Mouse (Mus musculus) lung, embryonic 15.5 days (tissue): ENCODE data around the gene Calml3. TPM values are rescaled to one million over a fixed set of nuclear protein-coding genes. Genes with fewer than 3 reads are reported as not detected.

Experiments used
- ATAC-seq: fragments of 200-750 bp; cut with Nextera tagmentation; 2 replicates; pipeline ENCODE4 v1.8.0; 2017; ENCODE audit warnings: moderate number of reproducible peaks, borderline replicate concordance; ENCODE audit not compliant: low FRiP score, low TSS enrichment; ENCODE audit errors: extremely low read depth
- H3K27ac ChIP-seq: fragments of 300-500 bp; sonication (generic); 2 replicates; pipeline ENCODE4 v1.5.1; 2015; ENCODE audit warnings: moderate library complexity, mild to moderate bottlenecking, inconsistent platforms
- H3K27me3 ChIP-seq: fragments of 300-500 bp; sonication (generic); 2 replicates; pipeline ENCODE4 v1.6.1; 2015; ENCODE audit warnings: inconsistent platforms
- H3K36me3 ChIP-seq: fragments of 300-500 bp; sonication (generic); 2 replicates; pipeline ENCODE4 v1.6.1; 2015; ENCODE audit warnings: inconsistent platforms
- H3K4me1 ChIP-seq: fragments of 300-500 bp; sonication (generic); 2 replicates; pipeline ENCODE4 v1.6.1; 2015; ENCODE audit warnings: inconsistent platforms
- H3K4me2 ChIP-seq: fragments of 300-500 bp; sonication (generic); 2 replicates; pipeline ENCODE4 v1.6.1; 2015; ENCODE audit warnings: inconsistent platforms, mild to moderate bottlenecking, moderate library complexity
- H3K4me3 ChIP-seq: fragments of 300-500 bp; sonication (generic); 2 replicates; pipeline ENCODE4 v1.5.1; 2015; ENCODE audit warnings: mild to moderate bottlenecking, inconsistent platforms
- H3K9ac ChIP-seq: fragments of 300-500 bp; sonication (generic); 2 replicates; pipeline ENCODE4 v1.6.1; 2015; ENCODE audit warnings: inconsistent platforms
- H3K9me3 ChIP-seq: fragments of 300-500 bp; sonication (generic); 2 replicates; pipeline ENCODE4 v1.6.1; 2016; ENCODE audit warnings: inconsistent platforms
- WGBS: fragments of 180-500 bp; shearing (Covaris S2); methylation state at CpG from one replicate; pipeline ENCODE4 v1.1.7; 2015; 5-methylcytosine and 5-hydroxymethylcytosine counted together
- polyA plus RNA-seq: library from polyadenylated mRNA; unstranded; fragments of >200 nt; fragmentation: Nextera tagmentation; extraction: Ambion mirVana; gene quantifications from 2 replicates; pipeline ENCODE4 v1.2.1, GENCODE M21; 2015

Gene Calml3
- polyA plus RNA-seq, 1 experiment from 2014 or later: 0.10 TPM

DNA sequence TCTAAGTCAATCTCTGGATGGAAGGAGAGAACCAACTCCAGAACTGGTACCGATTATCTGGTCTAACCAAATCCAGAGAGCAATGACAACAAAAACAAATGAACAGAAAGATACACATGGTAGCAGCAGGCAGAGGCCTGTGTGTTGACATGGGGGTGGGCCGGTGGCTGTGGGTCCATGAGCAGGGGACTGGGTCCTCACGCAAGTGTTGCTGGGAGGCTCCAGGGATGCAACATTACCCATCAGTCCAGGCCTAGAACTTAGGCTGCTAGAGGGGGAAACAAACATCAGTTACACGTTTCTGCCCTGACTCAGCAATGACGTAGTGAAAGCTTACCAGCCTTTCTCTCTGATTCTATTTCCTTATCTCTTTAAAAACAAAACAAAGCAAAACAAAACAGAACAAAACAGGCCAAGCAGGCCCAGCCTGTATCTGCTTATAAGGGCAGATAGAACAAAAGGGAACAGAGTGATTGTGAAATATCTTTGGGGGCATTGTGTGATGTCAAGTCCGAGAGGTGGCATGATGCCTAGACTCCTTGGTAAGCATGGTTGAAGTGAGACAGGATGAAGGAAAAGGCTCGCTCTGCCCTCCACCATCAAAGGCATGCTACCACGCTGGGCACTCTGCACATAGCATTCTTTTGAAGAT lies 24.4 kb downstream of the Calml3 start:
- no peak for ATAC-seq
- no peaks in the 10 kb centered on the region for H3K27me3 ChIP-seq
- 78% methylated on average over 8 of the region's 8 CpGs for WGBS

DNA sequence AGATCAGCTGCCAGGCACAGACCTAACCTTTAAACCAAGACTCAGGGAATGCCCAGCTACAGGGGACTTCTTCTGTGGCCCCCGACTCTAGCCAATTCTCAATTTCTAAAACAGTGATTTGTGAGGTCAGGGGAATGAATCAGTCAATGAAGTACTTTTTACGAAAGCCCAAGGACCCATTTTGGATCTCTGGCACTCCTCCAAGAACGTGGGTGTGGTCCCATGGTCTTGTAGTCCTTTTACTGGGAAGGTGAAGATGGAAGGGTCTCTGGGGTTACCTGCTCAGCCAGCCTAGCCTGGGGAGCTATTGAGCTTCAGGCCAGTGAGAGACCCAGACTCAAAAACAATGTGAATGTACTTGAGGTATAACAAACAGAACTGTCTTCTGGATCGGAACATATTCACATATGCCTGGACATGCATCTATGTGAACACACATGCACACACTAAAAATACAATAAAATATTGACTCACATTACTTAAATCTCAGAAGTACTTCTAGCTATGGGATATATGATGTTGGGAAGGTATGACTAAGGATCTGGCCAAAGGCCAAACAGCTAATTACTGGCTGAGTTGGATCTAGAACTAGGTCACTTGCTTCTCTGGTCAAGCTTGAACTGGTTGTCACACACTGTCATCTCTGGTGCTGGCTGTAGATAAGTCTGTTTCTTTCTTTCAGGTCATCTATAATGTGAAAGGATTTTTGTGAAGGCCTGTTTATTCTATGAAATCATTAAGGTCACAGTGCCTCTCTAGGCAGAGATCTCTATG lies 25.3 kb downstream of the Calml3 start:
- no peak overlapping the region for H3K27ac ChIP-seq
- no peaks in the 10 kb centered on the region for H3K27me3 ChIP-seq
- H3K4me3 ChIP-seq: no peak overlapping the region
- H3K4me2 ChIP-seq: no peak overlapping the region
- no peak overlapping the region for H3K9ac ChIP-seq
- ATAC-seq: no peak
- no peaks in the 10 kb centered on the region for H3K36me3 ChIP-seq
- H3K9me3 ChIP-seq: no peaks in the 10 kb centered on the region
- H3K4me1 ChIP-seq: 0 out of 2 replicates have a peak, but pooled peaks cover 3% of the 10 kb centered on the region
- WGBS: 72% methylated on average over 4 of the region's 4 CpGs

More for the DNA sequence above, 24.4 kb downstream of the Calml3 start:
- no peaks in the 10 kb centered on the region for H3K36me3 ChIP-seq
- no peaks in the 10 kb centered on the region for H3K9me3 ChIP-seq
- no peak overlapping the region for H3K4me2 ChIP-seq
- H3K4me1 ChIP-seq: 0 out of 2 replicates have a peak, but pooled peaks cover 3% of the 10 kb centered on the region
- no peak overlapping the region for H3K4me3 ChIP-seq
- no peak overlapping the region for H3K27ac ChIP-seq
- no peak overlapping the region for H3K9ac ChIP-seq

DNA sequence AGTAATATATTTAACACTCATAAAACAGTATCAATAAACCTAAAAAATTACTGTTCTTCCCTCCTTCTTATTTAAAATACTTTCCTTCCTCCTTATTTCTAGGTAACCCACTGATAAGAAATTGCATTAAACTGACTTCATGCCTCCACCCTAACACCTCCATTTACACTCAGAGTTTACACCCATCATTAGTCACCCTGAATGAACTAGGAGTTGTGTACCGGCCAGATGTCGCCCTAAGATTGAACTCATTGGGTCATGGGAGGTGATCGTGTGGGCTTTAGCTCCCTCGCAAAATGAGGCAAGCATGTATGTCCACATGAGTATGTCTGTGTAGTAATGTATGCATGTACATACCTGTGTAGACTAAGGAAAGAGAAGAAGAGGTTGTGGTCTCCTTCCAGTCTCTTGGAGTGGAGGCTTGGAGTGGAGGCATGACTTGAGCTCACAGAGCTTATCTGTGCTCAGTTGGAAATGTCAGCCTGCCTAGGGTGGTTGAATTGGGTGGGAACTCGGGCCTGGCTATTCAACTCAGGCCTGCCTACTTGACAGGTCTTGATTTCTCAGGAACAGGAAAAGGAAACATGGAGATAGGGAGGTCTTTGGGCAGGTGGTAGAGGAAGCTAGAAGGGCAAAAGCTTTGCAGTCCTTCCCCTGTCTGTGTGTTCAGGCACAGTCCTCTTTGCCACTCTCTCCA lies 26.8 kb downstream of the Calml3 start:
- Histone ChIP-seq H3K27me3 (no peaks in the 10 kb centered on the region), H3K9me3 (no peaks in the 10 kb centered on the region), H3K4me3 (no peak overlapping the region), H3K9ac (no peak overlapping the region), H3K36me3 (no peaks in the 10 kb centered on the region), H3K4me2 (no peak overlapping the region), H3K27ac (no peak overlapping the region), H3K4me1 (0 out of 2 replicates have a peak, but pooled peaks cover under 1% of the 10 kb centered on the region)
- no peak for ATAC-seq
- 69% methylated on average over 5 of the region's 5 CpGs for WGBS

DNA sequence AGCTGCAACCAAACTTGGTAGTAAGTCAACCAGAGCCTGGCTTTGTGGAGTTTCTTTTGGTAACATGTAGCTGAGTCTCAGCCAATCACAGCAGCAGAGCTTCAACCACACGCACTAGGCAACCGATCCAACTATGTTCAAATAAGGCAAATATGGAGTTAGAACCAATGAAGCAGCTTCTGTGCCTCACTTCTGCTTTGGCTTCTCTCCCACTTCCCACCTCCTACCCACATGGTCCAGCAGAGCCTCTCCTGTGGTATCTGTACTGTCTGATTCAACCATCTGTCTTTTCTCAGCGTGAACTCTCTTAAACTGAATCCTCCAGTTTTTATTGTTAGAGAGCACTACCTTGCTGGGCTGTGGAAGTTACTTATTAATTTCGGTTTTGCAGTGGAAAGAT lies 27.7 kb downstream of the Calml3 start:
- no peak overlapping the region for H3K27ac ChIP-seq
- ATAC-seq: no peak
- H3K4me2 ChIP-seq: no peak overlapping the region

DNA sequence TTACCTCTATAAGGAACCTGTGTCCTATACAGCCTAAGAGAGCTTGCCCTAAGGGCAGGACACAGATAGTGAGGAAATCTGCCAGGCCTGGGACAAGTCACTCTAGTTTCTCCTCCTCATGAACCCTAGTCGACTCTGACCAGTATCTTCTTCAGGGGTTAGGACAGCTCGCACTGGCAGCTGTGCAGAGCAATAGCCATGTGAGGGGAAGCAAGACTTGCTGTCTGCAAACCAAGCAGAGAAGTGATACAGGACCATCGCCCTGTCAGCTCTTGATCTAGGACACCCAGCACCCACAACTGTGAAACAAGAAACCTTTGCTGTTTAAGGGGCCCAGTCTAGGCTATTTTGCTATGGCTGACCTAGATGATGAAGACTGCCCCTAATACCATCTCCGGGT lies 29.1 kb downstream of the Calml3 start:
- peaks cover 14% of the 10 kb centered on the region for H3K4me1 ChIP-seq
- H3K36me3 ChIP-seq: no peaks in the 10 kb centered on the region
- 78% methylated on average over 4 of the region's 4 CpGs for WGBS

More for the DNA sequence above, 27.7 kb downstream of the Calml3 start:
- 78% methylated on average over 4 of the region's 4 CpGs for WGBS
- H3K4me1 ChIP-seq: no peaks in the 10 kb centered on the region
- H3K27me3 ChIP-seq: no peaks in the 10 kb centered on the region
- no peak overlapping the region for H3K4me3 ChIP-seq
- H3K36me3 ChIP-seq: no peaks in the 10 kb centered on the region
- no peaks in the 10 kb centered on the region for H3K9me3 ChIP-seq
- no peak overlapping the region for H3K9ac ChIP-seq

DNA sequence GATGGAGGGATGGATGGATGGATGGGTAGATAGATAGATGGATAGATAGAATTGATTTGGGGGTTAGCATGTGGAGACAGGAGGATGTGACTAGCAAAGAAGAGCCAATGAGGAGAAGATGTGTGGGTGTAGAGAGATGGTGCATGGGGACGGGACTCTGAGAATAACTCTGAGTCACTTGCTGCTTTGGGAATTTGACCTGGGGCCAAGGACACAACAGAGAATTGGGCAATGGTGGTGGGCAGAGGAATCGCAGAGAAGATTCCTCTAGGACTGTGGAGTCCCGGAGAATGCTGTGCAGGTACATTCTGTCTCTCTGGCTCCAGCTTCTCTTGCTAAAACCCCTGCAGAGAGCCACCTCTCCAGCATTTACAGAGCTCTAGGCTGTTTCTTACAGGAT lies 29.8 kb downstream of the Calml3 start:
- Histone ChIP-seq H3K36me3 (no peaks in the 10 kb centered on the region), H3K4me1 (peaks cover 21% of the 10 kb centered on the region), H3K27ac (no peak overlapping the region), H3K27me3 (no peaks in the 10 kb centered on the region), H3K9ac (no peak overlapping the region), H3K9me3 (no peaks in the 10 kb centered on the region), H3K4me2 (no peak overlapping the region), H3K4me3 (no peak overlapping the region)
- ATAC-seq: no peak
- WGBS: 85% methylated on average over 3 of the region's 3 CpGs

More for the DNA sequence above, 29.1 kb downstream of the Calml3 start:
- no peaks in the 10 kb centered on the region for H3K27me3 ChIP-seq
- H3K9me3 ChIP-seq: no peaks in the 10 kb centered on the region
- no peak overlapping the region for H3K9ac ChIP-seq
- ATAC-seq: no peak
- no peak overlapping the region for H3K4me3 ChIP-seq
- H3K4me2 ChIP-seq: no peak overlapping the region
- no peak overlapping the region for H3K27ac ChIP-seq

DNA sequence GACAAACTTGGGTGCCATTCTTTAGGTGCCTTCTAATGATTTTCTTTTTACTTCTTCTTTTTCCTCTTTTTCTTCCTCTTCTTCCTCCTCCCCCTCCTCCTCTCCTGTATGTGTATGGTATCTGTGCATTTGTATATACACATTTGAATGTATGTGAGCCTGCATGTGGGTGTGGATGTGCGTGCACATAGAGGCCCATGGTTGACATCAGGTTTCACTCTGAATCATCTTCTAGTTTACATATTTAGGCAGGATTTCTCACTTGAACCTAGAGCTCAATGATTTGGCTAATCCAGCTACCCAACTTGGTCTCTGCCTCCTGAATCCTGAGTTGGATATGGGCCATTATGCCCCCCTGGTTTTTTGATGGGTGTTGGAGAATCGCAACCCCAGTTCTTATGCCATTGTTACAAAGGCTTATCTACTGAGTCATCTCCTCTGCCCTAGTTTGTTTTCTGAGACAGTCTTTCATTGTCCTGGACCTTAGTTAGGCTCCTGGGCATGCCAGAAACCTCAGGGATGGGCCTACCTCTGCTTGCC lies 30.9 kb downstream of the Calml3 start:
- H3K4me3 ChIP-seq: no peak overlapping the region
- H3K36me3 ChIP-seq: no peaks in the 10 kb centered on the region
- no peak overlapping the region for H3K4me2 ChIP-seq
- no peaks in the 10 kb centered on the region for H3K9me3 ChIP-seq
- no peak overlapping the region for H3K9ac ChIP-seq
- WGBS: 90% methylated on average over 2 of the region's 2 CpGs
- H3K4me1 ChIP-seq: peaks cover 28% of the 10 kb centered on the region
- ATAC-seq: no peak
- no peaks in the 10 kb centered on the region for H3K27me3 ChIP-seq
- no peak overlapping the region for H3K27ac ChIP-seq

DNA sequence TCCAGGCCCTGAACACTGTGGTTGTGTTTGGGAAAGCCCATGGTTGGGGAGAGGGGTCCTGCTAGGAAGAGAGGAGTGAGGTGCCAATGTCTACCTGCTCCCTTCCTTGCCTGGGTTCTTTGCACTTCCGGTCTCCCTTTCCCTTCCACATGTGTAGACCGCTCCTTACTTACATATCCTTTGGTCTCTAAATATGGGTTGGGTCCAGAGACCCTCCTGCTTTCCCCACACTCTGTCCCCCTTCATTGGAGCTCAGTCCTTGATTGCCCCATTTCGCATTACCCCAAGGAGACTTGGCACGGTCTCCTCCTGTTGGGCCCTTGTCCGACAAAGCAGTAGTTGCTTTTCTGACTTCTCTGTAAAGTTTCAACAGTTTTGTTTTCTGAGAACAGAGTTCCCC lies 32.9 kb downstream of the Calml3 start:
- WGBS: 96% methylated on average over 5 of the region's 5 CpGs
- no peak overlapping the region for H3K9ac ChIP-seq
- peak overlapping the region; percentile 71 for H3K27ac ChIP-seq

DNA sequence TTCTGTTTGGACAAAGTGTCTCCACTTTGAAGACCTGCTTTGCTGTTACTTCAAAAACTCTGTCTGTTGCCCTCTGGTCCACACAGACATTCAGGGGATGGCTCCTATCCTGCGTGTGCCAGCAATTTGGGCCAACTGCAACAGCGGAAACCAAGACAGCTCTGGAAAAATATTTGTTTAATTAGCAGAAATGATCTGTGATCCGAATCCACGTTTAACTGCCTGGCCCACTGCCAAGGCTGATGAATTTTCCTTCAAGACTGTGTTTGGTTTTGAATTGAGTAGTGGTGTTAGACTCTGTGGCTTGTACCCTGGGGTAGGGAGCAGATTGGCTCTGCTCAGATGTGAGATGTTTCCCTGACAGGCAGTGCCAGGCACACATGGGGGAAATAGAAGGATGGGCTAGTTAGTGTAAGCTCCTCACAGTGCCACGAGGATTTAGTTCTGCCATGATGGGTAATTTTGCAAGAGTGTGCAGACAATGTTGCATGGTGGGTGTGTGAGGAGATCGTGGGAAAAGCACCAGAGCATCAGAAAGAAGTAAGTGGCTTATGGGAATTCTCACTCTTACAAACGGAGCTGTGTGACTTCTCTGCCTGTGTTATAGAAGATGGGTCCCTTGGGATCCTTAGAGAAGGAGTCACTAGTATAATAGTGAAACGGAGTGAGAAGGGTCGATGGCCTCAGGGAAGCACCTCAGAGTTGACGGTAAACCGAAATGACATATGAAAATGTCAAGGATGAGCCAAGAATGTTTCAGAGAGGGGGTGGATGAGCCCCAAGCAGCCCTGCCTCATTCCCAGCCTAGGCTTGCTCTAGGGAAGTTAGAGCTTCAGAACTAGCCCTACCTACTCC lies 33.7 kb downstream of the Calml3 start:
- Histone ChIP-seq H3K4me1 (peaks cover 32% of the 10 kb centered on the region), H3K9me3 (no peaks in the 10 kb centered on the region), H3K27me3 (no peaks in the 10 kb centered on the region), H3K27ac (peak overlapping the region; percentile 71), H3K4me2 (no peak overlapping the region), H3K4me3 (no peak overlapping the region), H3K9ac (no peak overlapping the region), H3K36me3 (no peaks in the 10 kb centered on the region)
- ATAC-seq: peak; percentile 82
- WGBS: 38% methylated on average over 11 of the region's 11 CpGs

More for the DNA sequence above, 32.9 kb downstream of the Calml3 start:
- no peak overlapping the region for H3K4me2 ChIP-seq
- peaks cover 32% of the 10 kb centered on the region for H3K4me1 ChIP-seq
- H3K9me3 ChIP-seq: no peaks in the 10 kb centered on the region
- H3K36me3 ChIP-seq: no peaks in the 10 kb centered on the region
- no peak overlapping the region for H3K4me3 ChIP-seq
- H3K27me3 ChIP-seq: no peaks in the 10 kb centered on the region
- no peak for ATAC-seq

DNA sequence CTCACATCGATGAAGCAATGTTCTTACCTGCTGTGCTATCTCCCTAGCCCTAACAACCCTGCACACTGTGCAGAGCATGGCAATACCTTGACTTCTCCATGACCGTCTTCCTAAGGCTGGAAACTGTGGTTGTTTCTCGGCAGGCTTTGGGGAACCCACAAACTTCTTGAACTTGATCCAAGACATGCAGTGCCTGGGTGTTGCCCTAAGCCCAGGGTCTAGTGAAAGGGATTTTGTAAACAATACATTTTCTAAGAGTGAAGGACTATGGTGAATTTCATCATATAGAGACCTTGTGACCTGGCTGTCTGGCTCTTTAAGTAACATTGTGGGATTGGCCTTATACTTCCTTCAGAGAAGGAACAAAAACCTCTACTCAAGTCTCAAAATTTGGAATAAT lies 34.6 kb downstream of the Calml3 start:
- Histone ChIP-seq H3K9me3 (no peaks in the 10 kb centered on the region), H3K4me2 (no peak overlapping the region), H3K9ac (no peak overlapping the region), H3K4me1 (peaks cover 32% of the 10 kb centered on the region), H3K4me3 (no peak overlapping the region), H3K27me3 (no peaks in the 10 kb centered on the region), H3K27ac (peak overlapping the region; percentile 71), H3K36me3 (no peaks in the 10 kb centered on the region)
- 51% methylated on average over 3 of the region's 3 CpGs for WGBS
- no peak for ATAC-seq

DNA sequence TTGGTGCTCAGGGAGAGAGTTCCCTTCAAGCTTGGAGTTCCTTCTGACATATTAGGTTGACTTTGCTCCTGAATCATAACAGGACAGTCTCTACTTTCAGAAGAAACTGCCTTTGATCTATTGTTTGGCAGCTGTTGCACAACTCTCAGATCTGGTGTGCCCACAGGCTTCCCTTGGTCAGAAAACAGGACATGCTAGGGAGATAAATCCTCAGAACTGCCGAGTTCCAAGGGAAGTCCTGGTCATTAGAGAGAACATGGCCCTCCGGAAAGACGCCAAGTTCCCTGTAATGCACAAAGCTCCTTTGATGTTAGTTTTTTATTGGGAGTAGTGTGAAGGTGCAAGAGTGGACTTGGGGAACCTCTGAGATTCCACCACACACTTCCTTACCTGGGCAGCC lies 35.5 kb downstream of the Calml3 start:
- no peak for ATAC-seq
- H3K4me1 ChIP-seq: peaks cover 32% of the 10 kb centered on the region
- H3K9me3 ChIP-seq: no peaks in the 10 kb centered on the region
- H3K9ac ChIP-seq: no peak overlapping the region
- H3K27ac ChIP-seq: peak overlapping the region; percentile 71; the same call in 1 of the 2 replicates
- H3K4me3 ChIP-seq: no peak overlapping the region
- no peaks in the 10 kb centered on the region for H3K36me3 ChIP-seq
- H3K27me3 ChIP-seq: no peaks in the 10 kb centered on the region
- WGBS: 51% methylated on average over 3 of the region's 3 CpGs
- H3K4me2 ChIP-seq: no peak overlapping the region
